Mouse (Mus musculus): Measurements from ENCODE around the gene Arhgef26. TPM values are rescaled to one million over a fixed set of nuclear protein-coding genes. Genes with fewer than 3 reads are reported as not detected.

Arhgef26 gene
- polyA plus RNA-seq (2021; fragmentation: Nextera tagmentation), result 7.2 and 9.3 TPM in 2 replicates
- long read RNA-seq, experiment 1, full-length matches to known transcripts, result 25 of 52 reads
- long read RNA-seq, experiment 1, partial matches to known transcripts, result 8 of 52 reads
- long read RNA-seq, experiment 1, other reads (novel, unspliced or antisense), result 19 of 52 reads
- long read RNA-seq, experiment 2, full-length matches to known transcripts, result 5 of 19 reads
- long read RNA-seq, experiment 2, partial matches to known transcripts, result 10 of 19 reads
- long read RNA-seq, experiment 2, other reads (novel, unspliced or antisense), result 4 of 19 reads

DNA sequence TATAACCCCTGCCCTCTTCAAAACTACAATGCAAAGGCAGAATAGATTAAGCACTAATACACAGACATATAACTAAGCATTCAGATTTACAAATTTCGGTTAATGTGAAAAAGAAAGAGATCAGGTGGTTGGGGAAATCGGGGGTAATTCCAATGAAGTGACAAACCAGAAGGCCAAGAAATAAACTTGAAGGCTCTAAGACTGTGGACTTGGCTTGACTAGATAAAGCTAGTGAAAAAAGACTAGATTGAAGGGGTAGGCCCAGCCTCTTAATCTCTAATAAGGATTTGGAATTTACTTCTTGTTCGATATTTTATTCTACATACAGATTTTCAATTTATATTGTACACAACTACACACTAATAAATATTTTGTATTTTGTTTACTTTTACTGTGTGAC is at the start of gene Arhgef26:
Gene Arhgef26, plus strand, starts transcription at position 301 of the 400 bp plus-strand sequence.

DNA sequence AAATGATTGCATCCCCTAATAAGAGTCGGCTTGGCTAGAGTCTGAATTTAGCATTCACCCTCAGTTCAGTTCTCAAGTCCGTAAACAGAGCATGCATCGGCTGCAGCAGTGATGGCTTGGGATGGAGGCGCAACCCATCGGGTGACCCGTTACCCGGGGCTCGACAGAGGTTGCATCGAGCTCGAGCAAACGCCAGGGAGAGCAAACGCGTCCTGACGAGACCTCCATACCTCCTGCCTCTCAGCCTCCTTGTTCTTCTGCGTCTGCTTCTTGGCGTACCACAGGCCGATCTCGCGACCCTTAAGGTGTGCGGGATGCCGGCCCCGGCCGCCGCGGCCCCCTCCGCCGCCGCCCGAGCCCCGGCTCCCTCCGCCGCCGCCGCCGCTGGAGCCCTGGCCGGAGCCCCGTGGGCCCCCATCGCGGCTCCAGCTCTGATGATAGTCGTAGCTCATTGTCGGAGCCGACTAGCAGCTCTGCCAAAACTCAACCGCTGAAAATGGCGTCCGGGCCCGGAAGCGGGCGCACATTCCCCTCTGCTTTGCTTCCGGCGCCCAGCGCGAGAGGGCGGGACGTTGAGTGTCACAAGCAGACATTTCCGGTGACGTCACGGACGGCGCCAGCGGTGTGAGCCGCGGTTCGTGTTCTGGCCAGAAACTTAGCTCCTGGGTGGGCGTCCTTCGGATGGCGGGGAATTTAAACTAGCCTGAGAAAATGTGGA is 168.5 kb downstream of the Arhgef26 start, which contains the start of gene Dhx36:
Gene Dhx36, minus strand, starts transcription at position 517 of the 718 bp plus-strand sequence.

Other genes with a start within 250 kb of the Arhgef26 start
- gene Dhx36, start 168.7 kb downstream of the Arhgef26 start, polyA plus RNA-seq (2021; fragmentation: Nextera tagmentation), result 6.0 and 8.5 TPM in 2 replicates